Mouse (Mus musculus): ENCODE results near the gene Cnih3. TPM values are rescaled to one million over a fixed set of nuclear protein-coding genes. Genes with fewer than 3 reads are reported as not detected.

The Cnih3 gene
- polyA plus RNA-seq (2015; fragmentation: Nextera tagmentation; extraction: Ambion mirVana) = 0.11 TPM in 2 replicates

- no peaks in the 10 kb centered on the region for H3K36me3 ChIP-seq
- ATAC-seq (replicated peaks; ENCODE audit: insufficient number of reproducible peaks, insufficient read depth, low FRiP score, low read depth) = peak; percentile 60
- peaks cover 66% of the 10 kb centered on the region for H3K27me3 ChIP-seq
- H3K4me3 ChIP-seq = peak within 1 kb of the TSS; percentile 56
- peak within 1 kb of the TSS; percentile 52 for H3K9ac ChIP-seq
- H3K4me2 ChIP-seq = peak within 1 kb of the TSS; percentile 98
- WGBS = 1% methylated on average over 66 of the region's 78 CpGs
- no peaks in the 10 kb centered on the region for H3K9me3 ChIP-seq (replicated peaks)
- no peak within 1 kb of the TSS for H3K27ac ChIP-seq
- peaks cover 17% of the 10 kb centered on the region for H3K4me1 ChIP-seq (replicated peaks)
Measured at GRCm38 (mm10) chr1:181352367-181353199, at the start of gene Cnih3. TSS of gene Cnih3 (plus strand) at chr1:181352628.

- H3K9ac ChIP-seq = no peak overlapping the region
- 60% methylated on average over 3 of the region's 3 CpGs for WGBS
Measured at GRCm38 (mm10) chr1:181307981-181308380, 44.4 kb upstream of the Cnih3 start.

GRCm38 (mm10) chr1:181310712-181311111 is 41.7 kb upstream of the Cnih3 start:
- Histone ChIP-seq H3K9me3 (replicated peaks) (no peaks in the 10 kb centered on the region), H3K9ac (no peak overlapping the region), H3K27ac (no peak overlapping the region), H3K4me3 (no peak overlapping the region), H3K4me2 (no peak overlapping the region), H3K36me3 (no peaks in the 10 kb centered on the region), H3K27me3 (no peaks in the 10 kb centered on the region), H3K4me1 (replicated peaks) (no peaks in the 10 kb centered on the region)
- WGBS = 85% methylated on average over 5 of the region's 5 CpGs
- ATAC-seq (replicated peaks; ENCODE audit: insufficient number of reproducible peaks, insufficient read depth, low FRiP score, low read depth) = no peak

More at GRCm38 (mm10) chr1:181307981-181308380, 44.4 kb upstream of the Cnih3 start:
- H3K27me3 ChIP-seq = no peaks in the 10 kb centered on the region
- H3K4me3 ChIP-seq = no peak overlapping the region
- no peaks in the 10 kb centered on the region for H3K4me1 ChIP-seq (replicated peaks)
- H3K4me2 ChIP-seq = no peak overlapping the region
- H3K9me3 ChIP-seq (replicated peaks) = no peaks in the 10 kb centered on the region
- no peak overlapping the region for H3K27ac ChIP-seq
- no peak for ATAC-seq (replicated peaks; ENCODE audit: insufficient number of reproducible peaks, insufficient read depth, low FRiP score, low read depth)
- no peaks in the 10 kb centered on the region for H3K36me3 ChIP-seq

GRCm38 (mm10) chr1:181312115-181313045 is 40.0 kb upstream of the Cnih3 start:
- Histone ChIP-seq H3K4me1 (replicated peaks) (no peaks in the 10 kb centered on the region), H3K4me2 (no peak overlapping the region), H3K27ac (no peak overlapping the region), H3K9ac (no peak overlapping the region), H3K9me3 (replicated peaks) (no peaks in the 10 kb centered on the region), H3K4me3 (no peak overlapping the region), H3K27me3 (no peaks in the 10 kb centered on the region), H3K36me3 (no peaks in the 10 kb centered on the region)
- ATAC-seq (replicated peaks; ENCODE audit: insufficient number of reproducible peaks, insufficient read depth, low FRiP score, low read depth) = no peak
- WGBS = 87% methylated on average over 15 of the region's 15 CpGs

GRCm38 (mm10) chr1:181313046-181313415 is 39.4 kb upstream of the Cnih3 start:
- H3K4me2 ChIP-seq = no peak overlapping the region
- ATAC-seq (replicated peaks; ENCODE audit: insufficient number of reproducible peaks, insufficient read depth, low FRiP score, low read depth) = no peak
- whole genome bisulfite sequencing = 83% methylated on average over 8 of the region's 8 CpGs
- no peak overlapping the region for H3K9ac ChIP-seq
- no peaks in the 10 kb centered on the region for H3K27me3 ChIP-seq
- H3K4me3 ChIP-seq = no peak overlapping the region
- H3K27ac ChIP-seq = no peak overlapping the region
- H3K9me3 ChIP-seq (replicated peaks) = no peaks in the 10 kb centered on the region
- H3K4me1 ChIP-seq (replicated peaks) = no peaks in the 10 kb centered on the region
- no peaks in the 10 kb centered on the region for H3K36me3 ChIP-seq

GRCm38 (mm10) chr1:181314301-181314700 is 38.1 kb upstream of the Cnih3 start:
- 80% methylated on average over 10 of the region's 10 CpGs for WGBS
- Histone ChIP-seq H3K4me3 (no peak overlapping the region), H3K9me3 (replicated peaks) (no peaks in the 10 kb centered on the region), H3K4me1 (replicated peaks) (no peaks in the 10 kb centered on the region), H3K36me3 (no peaks in the 10 kb centered on the region), H3K9ac (no peak overlapping the region), H3K4me2 (no peak overlapping the region), H3K27ac (no peak overlapping the region), H3K27me3 (no peaks in the 10 kb centered on the region)
- ATAC-seq (replicated peaks; ENCODE audit: insufficient number of reproducible peaks, insufficient read depth, low FRiP score, low read depth) = no peak

- Histone ChIP-seq H3K27me3 (no peaks in the 10 kb centered on the region), H3K4me3 (no peak overlapping the region), H3K27ac (no peak overlapping the region), H3K9ac (no peak overlapping the region), H3K36me3 (no peaks in the 10 kb centered on the region), H3K9me3 (replicated peaks) (no peaks in the 10 kb centered on the region), H3K4me1 (replicated peaks) (no peaks in the 10 kb centered on the region), H3K4me2 (no peak overlapping the region)
- ATAC-seq (replicated peaks; ENCODE audit: insufficient number of reproducible peaks, insufficient read depth, low FRiP score, low read depth) = no peak
- 69% methylated on average over 3 of the region's 3 CpGs for WGBS
Measured at GRCm38 (mm10) chr1:181315350-181315749, 37.1 kb upstream of the Cnih3 start.

- 66% methylated on average over 5 of the region's 5 CpGs for WGBS
Measured at GRCm38 (mm10) chr1:181316571-181316970, 35.9 kb upstream of the Cnih3 start.

GRCm38 (mm10) chr1:181319466-181319865 is 33.0 kb upstream of the Cnih3 start:
- no peak for ATAC-seq (replicated peaks; ENCODE audit: insufficient number of reproducible peaks, insufficient read depth, low FRiP score, low read depth)
- 76% methylated on average over 6 of the region's 6 CpGs for WGBS

More at GRCm38 (mm10) chr1:181316571-181316970, 35.9 kb upstream of the Cnih3 start:
- no peak overlapping the region for H3K27ac ChIP-seq
- H3K36me3 ChIP-seq = no peaks in the 10 kb centered on the region
- no peaks in the 10 kb centered on the region for H3K9me3 ChIP-seq (replicated peaks)
- H3K4me1 ChIP-seq (replicated peaks) = no peaks in the 10 kb centered on the region
- no peak overlapping the region for H3K4me2 ChIP-seq
- ATAC-seq (replicated peaks; ENCODE audit: insufficient number of reproducible peaks, insufficient read depth, low FRiP score, low read depth) = no peak
- no peaks in the 10 kb centered on the region for H3K27me3 ChIP-seq
- no peak overlapping the region for H3K9ac ChIP-seq
- no peak overlapping the region for H3K4me3 ChIP-seq

GRCm38 (mm10) chr1:181321149-181321548 is 31.3 kb upstream of the Cnih3 start:
- Histone ChIP-seq H3K27ac (no peak overlapping the region), H3K9me3 (replicated peaks) (no peaks in the 10 kb centered on the region), H3K36me3 (no peaks in the 10 kb centered on the region), H3K4me1 (replicated peaks) (no peaks in the 10 kb centered on the region), H3K27me3 (no peaks in the 10 kb centered on the region), H3K4me3 (no peak overlapping the region), H3K9ac (no peak overlapping the region), H3K4me2 (no peak overlapping the region)
- ATAC-seq (replicated peaks; ENCODE audit: insufficient number of reproducible peaks, insufficient read depth, low FRiP score, low read depth) = no peak
- 88% methylated on average over 5 of the region's 5 CpGs for WGBS

More at GRCm38 (mm10) chr1:181319466-181319865, 33.0 kb upstream of the Cnih3 start:
- Histone ChIP-seq H3K4me3 (no peak overlapping the region), H3K27me3 (no peaks in the 10 kb centered on the region), H3K4me2 (no peak overlapping the region), H3K4me1 (replicated peaks) (no peaks in the 10 kb centered on the region), H3K36me3 (no peaks in the 10 kb centered on the region), H3K27ac (no peak overlapping the region), H3K9me3 (replicated peaks) (no peaks in the 10 kb centered on the region), H3K9ac (no peak overlapping the region)

GRCm38 (mm10) chr1:181323134-181323533 is 29.3 kb upstream of the Cnih3 start:
- Histone ChIP-seq H3K4me1 (replicated peaks) (no peaks in the 10 kb centered on the region), H3K4me2 (no peak overlapping the region), H3K36me3 (no peaks in the 10 kb centered on the region), H3K9me3 (replicated peaks) (no peaks in the 10 kb centered on the region), H3K27me3 (no peaks in the 10 kb centered on the region), H3K4me3 (no peak overlapping the region), H3K9ac (no peak overlapping the region), H3K27ac (no peak overlapping the region)
- WGBS = 75% methylated on average over 3 of the region's 3 CpGs
- ATAC-seq (replicated peaks; ENCODE audit: insufficient number of reproducible peaks, insufficient read depth, low FRiP score, low read depth) = no peak
